Mouse (Mus musculus): Measurements from ENCODE around the gene Ppp4r3a. TPM values are rescaled to one million over a fixed set of nuclear protein-coding genes. Genes with fewer than 3 reads are reported as not detected.

Ppp4r3a gene
- polyA plus RNA-seq, 1 experiment from 2014 or later = 33.8 TPM

MicroRNAs encoded within 50 kb of the gene (microRNA counts, 519-probe panel; counts per million panel counts)
- microRNA mmu-miR-1190 = 322 counts per million, percentile 70 among the panel's probes with 10 or more counts

Small RNA genes lying within 50 kb of the gene (microRNA-seq; reads per million reads assigned to microRNA genes)
- gene Mir1190 = not detected

Other genes with a start within 250 kb of the Ppp4r3a start
- gene Gpr68, start 175.5 kb downstream of the Ppp4r3a start, polyA plus RNA-seq (2014; fragmentation: Nextera tagmentation; extraction: Ambion mirVana) = 4.6 TPM in 2 replicates
- gene Ccdc88c, start 54.6 kb downstream of the Ppp4r3a start, polyA plus RNA-seq (2014; fragmentation: Nextera tagmentation; extraction: Ambion mirVana) = 2.7 and 3.0 TPM in 2 replicates